Mouse (Mus musculus) mammary gland, adult 2 months (tissue): ENCODE data around the gene Tmem190. TPM values are rescaled to one million over a fixed set of nuclear protein-coding genes. Genes with fewer than 3 reads are reported as not detected.

ENCODE experiments used
- polyA plus RNA-seq: library from polyadenylated mRNA; depleted of rRNA; stranded (reverse); fragments of >200 nt; gene quantifications from 2 replicates; pipeline ENCODE4 v1.2.3, GENCODE M21; 2012; ENCODE audit warnings: low replicate concordance; rRNA removed

Tmem190 gene
- not detected in 2 replicates for polyA plus RNA-seq

GRCm38 (mm10) chr7:4782759-4783158, at the start of gene Tmem190, which contains the start of gene Il11:
Gene Tmem190, plus strand, starts transcription at chr7:4782937.
Gene Il11, minus strand, starts transcription at chr7:4782859.

GRCm38 (mm10) chr7:4739544-4740275, 43.0 kb upstream of the Tmem190 start, which contains the start of gene Kmt5c:
Gene Kmt5c, plus strand, starts transcription at chr7:4740115.

GRCm38 (mm10) chr7:4752821-4753570, 29.7 kb upstream of the Tmem190 start, which contains the start of gene Cox6b2:
Gene Cox6b2, minus strand, starts transcription at chr7:4753094.

GRCm38 (mm10) chr7:4771202-4771601, 11.5 kb upstream of the Tmem190 start, which contains the start of gene Fam71e2:
Gene Fam71e2, minus strand, starts transcription at chr7:4771302.

GRCm38 (mm10) chr7:4789436-4789935, 6.7 kb downstream of the Tmem190 start, which contains the start of gene Tmem238:
Gene Tmem238, minus strand, starts transcription at chr7:4789656.

GRCm38 (mm10) chr7:4792278-4793212, 9.8 kb downstream of the Tmem190 start, which contains the start of gene Rpl28:
Gene Rpl28, plus strand, starts transcription at chr7:4792874.

GRCm38 (mm10) chr7:4812303-4813104, 29.8 kb downstream of the Tmem190 start, which contains the start of gene Ube2s:
Gene Ube2s, minus strand, starts transcription at chr7:4812590.

Other genes with a start within 250 kb of the Tmem190 start
- gene Syt5, start 235.4 kb upstream of the Tmem190 start, polyA plus RNA-seq, result 0.10 and 0.62 TPM in 2 replicates
- gene Ptprh, start 178.9 kb upstream of the Tmem190 start, polyA plus RNA-seq, result 0.06 TPM in 1 of 2 replicates, not detected in the other
- 14.9 and 19.6 TPM in 2 replicates for gene Tmem86b, start 151.5 kb upstream of the Tmem190 start, polyA plus RNA-seq
- gene Ppp6r1, start 123.9 kb upstream of the Tmem190 start, polyA plus RNA-seq, result 109 and 135 TPM in 2 replicates
- 29.8 and 46.7 TPM in 2 replicates for gene Hspbp1, start 97.9 kb upstream of the Tmem190 start, polyA plus RNA-seq
- 4.4 and 6.0 TPM in 2 replicates for gene Brsk1, start 92.3 kb upstream of the Tmem190 start, polyA plus RNA-seq
- 2.0 and 2.5 TPM in 2 replicates for gene Tmem150b, start 57.7 kb upstream of the Tmem190 start, polyA plus RNA-seq
- 95.7 and 216 TPM in 2 replicates for gene Kmt5c, start 42.8 kb upstream of the Tmem190 start, polyA plus RNA-seq
- gene Cox6b2, start 29.8 kb upstream of the Tmem190 start, polyA plus RNA-seq, result 13.8 and 18.7 TPM in 2 replicates
- 0.10 TPM in 1 of 2 replicates, not detected in the other for gene Fam71e2, start 11.6 kb upstream of the Tmem190 start, polyA plus RNA-seq
- 0.36 and 0.78 TPM in 2 replicates for gene Il11, start 78 bp upstream of the Tmem190 start, polyA plus RNA-seq
- 18.4 and 84.5 TPM in 2 replicates for gene Tmem238, start 6.7 kb downstream of the Tmem190 start, polyA plus RNA-seq
- 252 and 384 TPM in 2 replicates for gene Rpl28, start 9.9 kb downstream of the Tmem190 start, polyA plus RNA-seq
- 193 and 283 TPM in 2 replicates for gene Ube2s, start 29.7 kb downstream of the Tmem190 start, polyA plus RNA-seq
- gene Shisa7, start 61.8 kb downstream of the Tmem190 start, polyA plus RNA-seq, result 0.54 and 1.0 TPM in 2 replicates
- gene Isoc2b, start 87.3 kb downstream of the Tmem190 start, polyA plus RNA-seq, result 39.7 and 42.5 TPM in 2 replicates
- 45.1 and 54.4 TPM in 2 replicates for gene Isoc2a, start 94.2 kb downstream of the Tmem190 start, polyA plus RNA-seq
- 0.17 and 0.85 TPM in 2 replicates for gene Gm36210, start 123.6 kb downstream of the Tmem190 start, polyA plus RNA-seq
- gene Zfp628, start 132.3 kb downstream of the Tmem190 start, polyA plus RNA-seq, result 15.7 and 34.3 TPM in 2 replicates
- 2.9 and 7.1 TPM in 2 replicates for gene Nat14, start 139.1 kb downstream of the Tmem190 start, polyA plus RNA-seq
- 17.9 and 19.0 TPM in 2 replicates for gene Ssc5d, start 142.8 kb downstream of the Tmem190 start, polyA plus RNA-seq
- gene Sbk2, start 181.5 kb downstream of the Tmem190 start, polyA plus RNA-seq, result 3.7 and 91.9 TPM in 2 replicates
- 0.25 and 1.3 TPM in 2 replicates for gene Sbk3, start 188.2 kb downstream of the Tmem190 start, polyA plus RNA-seq
- gene Zfp579, start 213.2 kb downstream of the Tmem190 start, polyA plus RNA-seq, result 72.4 and 81.0 TPM in 2 replicates
- 35.2 and 68.4 TPM in 2 replicates for gene Zfp524, start 231.5 kb downstream of the Tmem190 start, polyA plus RNA-seq
- gene Fiz1, start 231.8 kb downstream of the Tmem190 start, polyA plus RNA-seq, result 34.7 and 40.0 TPM in 2 replicates
- not detected in 2 replicates for gene Gm44973, start 232.6 kb downstream of the Tmem190 start, polyA plus RNA-seq
- gene Zfp865, start 237.4 kb downstream of the Tmem190 start, polyA plus RNA-seq, result 33.5 and 79.1 TPM in 2 replicates
- gene Ccdc106, start 237.6 kb downstream of the Tmem190 start, polyA plus RNA-seq, result 1.5 and 3.1 TPM in 2 replicates